Mouse (Mus musculus) megakaryocyte progenitor cell, adult 5-6 weeks (primary cell): Measurements from ENCODE around the gene Zfp626. TPM values are rescaled to one million over a fixed set of nuclear protein-coding genes. Genes with fewer than 3 reads are reported as not detected.
A peak's percentile ranks its signal among the peaks of the same experiment; 100 is the strongest.
"Not testable (repeated sequence)": the region's sequence is repeated elsewhere in the genome, so short reads cannot be mapped to it uniquely, and the experiment has no call there.

ENCODE experiments used
- ATAC-seq: replicated peaks from 2 replicates; pipeline ENCODE4 v1.8.0; 2016; ENCODE audit warnings: mild to moderate bottlenecking, moderate TSS enrichment, inconsistent platforms; ENCODE audit not compliant: poor library complexity
- total RNA-seq, 2 experiments: library from RNA; stranded (forward) in 1 of 2; stranded (reverse) in 1 of 2; fragments of 157-497, 149-512 nt in 1 of 2; fragments of 200-1000 nt in 1 of 2; gene quantifications; 2 replicates each; pipeline versions ENCODE4 v1.2.3 to v1.2.4; 2015 to 2017

The Zfp626 gene
- total RNA-seq (2015) (6.1 and 6.3 TPM in 2 replicates), total RNA-seq (2017) (6.4 and 6.7 TPM in 2 replicates)

DNA sequence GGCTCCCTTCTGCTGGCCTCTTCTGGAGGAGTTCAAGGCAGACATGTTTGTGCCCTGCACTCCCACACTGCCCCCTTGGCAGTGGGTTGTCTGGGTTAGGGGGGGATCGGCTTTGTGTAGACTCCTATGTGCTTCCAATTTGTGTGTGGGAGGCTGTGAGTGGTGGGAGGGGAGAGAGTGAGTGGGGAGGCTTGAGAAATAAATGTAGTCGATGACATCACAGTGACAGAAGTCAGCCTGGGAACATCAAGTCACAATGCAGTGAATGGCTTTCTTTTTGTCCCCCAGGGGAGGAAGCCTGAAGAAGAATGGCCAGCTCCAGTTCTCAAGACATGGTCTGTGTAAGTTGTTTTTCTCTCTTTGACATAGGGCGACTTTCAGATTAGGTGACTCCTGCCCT, at the start of gene Zfp626:
TSS of gene Zfp626 (plus strand) at position 301 of the 400 bp plus-strand sequence.
- not testable (repeated sequence) for ATAC-seq

DNA sequence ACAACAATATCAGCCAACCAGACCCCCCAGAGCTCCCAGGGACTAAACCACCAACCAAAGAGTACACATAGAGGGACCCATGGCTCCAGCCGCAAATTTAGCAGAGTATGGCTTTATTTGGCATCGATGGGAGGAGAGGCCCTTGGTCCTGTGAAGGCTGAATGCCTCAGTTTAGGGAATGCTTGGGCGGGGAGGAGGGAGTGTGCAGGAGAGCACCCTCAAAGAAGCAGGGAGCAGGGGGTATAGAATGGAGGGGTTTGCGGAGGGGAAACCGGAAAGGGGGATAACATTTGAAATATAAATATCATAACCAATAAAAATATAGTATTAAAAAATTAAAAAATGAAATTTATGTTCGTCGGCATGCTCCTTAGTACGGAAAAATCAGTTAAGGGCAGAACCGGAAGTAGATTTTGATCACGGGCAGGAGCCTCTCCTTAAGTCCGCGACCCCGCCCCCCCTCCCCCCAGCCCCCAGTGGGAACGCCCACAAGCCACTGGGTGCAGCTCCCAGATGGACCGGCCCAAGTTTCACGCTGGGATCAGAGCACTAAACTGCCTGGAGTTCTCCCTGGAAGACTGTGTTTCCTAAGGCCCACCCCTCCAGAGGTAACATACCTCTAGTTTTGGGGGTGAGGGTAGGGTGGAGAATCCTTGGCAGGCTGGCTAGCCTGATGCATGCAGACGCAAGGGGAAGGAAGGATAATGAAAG, 41.7 kb upstream of the Zfp626 start:
- ATAC-seq: no peak

DNA sequence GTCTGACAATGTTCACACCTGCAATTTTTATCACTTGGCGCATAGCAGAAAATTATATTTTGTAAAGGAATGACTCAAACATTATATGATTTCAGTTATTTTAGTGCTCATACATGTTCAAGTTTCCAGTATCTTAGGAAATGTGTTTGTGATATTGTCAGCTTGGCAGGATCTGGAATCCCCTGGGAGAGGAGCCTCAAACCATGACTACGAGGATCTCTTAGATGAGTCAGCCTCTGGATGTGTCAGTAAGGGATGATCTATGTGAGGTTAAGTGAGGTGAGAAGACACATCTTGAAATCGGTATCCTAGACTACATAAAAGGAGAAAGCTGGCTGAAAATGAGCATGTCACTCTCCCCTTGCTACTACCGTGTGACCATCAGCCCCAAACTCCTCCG, 17.7 kb upstream of the Zfp626 start:
- no peak for ATAC-seq

DNA sequence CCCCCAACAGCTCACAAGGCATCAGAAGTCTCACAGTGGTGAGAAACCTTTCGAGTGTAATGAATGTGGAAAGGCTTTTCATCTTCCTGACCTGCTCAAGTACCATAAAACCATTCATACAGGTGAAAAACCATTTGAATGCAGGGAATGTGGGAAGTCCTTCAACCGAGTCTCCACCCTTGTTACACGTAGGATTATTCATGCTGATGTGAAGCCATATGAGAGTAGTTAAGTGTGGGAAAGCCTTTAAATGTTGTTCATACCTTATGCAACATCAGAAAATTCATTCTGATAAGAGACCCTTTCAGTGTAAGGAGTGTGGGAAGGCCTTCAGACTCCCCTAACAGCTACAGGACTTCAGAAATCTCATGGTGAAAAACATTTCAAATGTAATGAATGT, 13.1 kb upstream of the Zfp626 start:
- not testable (repeated sequence) for ATAC-seq

DNA sequence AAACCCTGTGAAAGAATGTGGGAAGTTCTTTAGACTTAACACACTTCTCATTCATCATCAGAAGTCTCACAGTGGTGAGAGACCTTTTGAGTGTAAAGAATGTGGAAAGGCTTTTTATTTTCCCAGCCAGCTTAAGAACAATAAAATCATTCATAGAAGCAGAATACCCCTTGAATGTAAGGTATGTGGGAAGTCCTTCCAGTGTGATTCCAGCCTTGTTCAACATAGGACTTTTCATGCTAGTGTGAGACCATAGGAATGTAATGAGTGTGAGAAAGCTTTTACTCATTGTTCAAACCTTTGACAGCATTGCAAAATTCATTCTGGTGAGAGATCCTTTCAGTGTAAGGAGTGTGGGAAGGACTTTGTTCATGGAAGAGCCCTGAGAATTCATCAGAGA, 12.4 kb upstream of the Zfp626 start:
- ATAC-seq: no peak

DNA sequence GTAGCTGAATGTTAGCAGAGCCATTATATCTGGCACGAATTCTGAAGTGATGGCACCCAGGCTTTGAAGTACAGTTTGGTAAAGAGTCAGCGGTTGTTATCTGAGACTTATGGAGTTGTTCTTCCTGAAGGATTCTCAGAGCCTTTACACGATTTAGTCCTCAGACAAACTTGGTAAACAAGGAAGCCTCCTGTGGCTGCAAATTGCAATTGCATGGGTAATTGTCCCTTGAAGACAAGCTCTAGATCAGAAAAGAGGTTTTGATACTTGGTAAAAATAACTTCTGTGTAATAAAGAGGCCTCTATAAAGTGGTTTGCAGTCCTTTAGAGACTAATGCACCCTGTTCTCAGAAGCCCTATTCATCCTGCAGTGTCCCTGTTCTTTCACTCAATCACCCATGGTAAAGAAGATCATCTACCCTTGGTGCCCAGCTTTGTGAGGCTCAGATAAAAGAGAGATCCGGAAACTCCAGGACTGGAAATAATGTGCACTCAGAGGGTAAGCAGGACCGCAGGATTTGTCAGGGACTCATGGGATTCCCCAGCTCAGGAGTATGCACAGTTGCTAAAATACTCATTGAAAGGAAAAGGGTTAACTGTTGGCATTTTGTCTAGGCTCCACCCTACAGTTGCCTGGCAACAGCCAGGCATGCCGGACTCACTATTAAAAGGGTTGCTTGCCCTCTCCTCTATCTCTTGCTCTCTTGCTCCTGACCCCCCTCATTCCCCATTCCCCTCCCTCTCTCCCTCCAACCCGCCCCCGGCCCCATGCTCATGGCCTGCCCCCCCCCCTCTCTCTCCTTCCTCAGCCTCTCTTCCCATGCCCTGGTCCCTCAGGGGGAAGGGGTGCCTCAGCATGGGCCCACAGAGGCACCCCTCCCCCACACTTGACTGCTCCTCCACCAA, 8.8 kb upstream of the Zfp626 start:
- ATAC-seq: no peak

DNA sequence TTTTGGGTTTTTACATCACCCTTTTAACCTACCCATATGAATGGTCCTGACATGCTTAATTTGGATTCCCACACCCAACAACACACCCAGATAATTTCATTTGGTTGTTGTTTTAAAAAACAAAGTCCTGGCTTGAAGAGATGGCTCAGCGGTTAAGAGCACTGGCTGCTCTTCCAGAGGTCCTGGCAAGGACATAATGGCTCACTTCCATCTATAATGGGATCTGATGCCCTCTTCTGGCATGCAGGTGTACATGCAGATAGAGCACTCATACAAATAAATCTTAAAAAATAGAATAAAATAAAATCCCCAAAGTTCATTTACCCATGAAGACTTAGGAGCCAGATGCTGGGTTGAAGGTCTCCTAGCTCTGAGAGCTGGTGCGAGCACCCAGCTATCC, 5.9 kb upstream of the Zfp626 start:
- ATAC-seq: no peak

DNA sequence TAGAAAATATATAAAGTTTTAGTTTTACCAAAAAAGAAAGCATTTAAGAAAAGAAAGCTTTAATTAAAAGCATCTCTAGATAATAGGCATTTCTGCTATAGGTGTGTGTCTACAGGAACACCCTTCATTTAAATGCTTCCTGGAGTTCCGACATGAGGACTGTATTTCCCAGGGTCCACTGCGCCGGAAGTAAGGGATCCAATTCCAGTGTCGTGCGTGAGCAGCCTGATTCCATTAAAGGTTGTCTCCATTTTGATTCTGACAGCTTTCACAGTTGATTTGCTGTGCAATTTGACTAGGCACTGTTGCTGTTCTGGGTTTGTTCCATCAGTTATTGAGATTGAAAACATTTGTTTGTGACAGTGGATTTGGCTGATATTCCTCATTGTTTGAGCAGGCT, 4.0 kb upstream of the Zfp626 start:
- ATAC-seq: no peak

DNA sequence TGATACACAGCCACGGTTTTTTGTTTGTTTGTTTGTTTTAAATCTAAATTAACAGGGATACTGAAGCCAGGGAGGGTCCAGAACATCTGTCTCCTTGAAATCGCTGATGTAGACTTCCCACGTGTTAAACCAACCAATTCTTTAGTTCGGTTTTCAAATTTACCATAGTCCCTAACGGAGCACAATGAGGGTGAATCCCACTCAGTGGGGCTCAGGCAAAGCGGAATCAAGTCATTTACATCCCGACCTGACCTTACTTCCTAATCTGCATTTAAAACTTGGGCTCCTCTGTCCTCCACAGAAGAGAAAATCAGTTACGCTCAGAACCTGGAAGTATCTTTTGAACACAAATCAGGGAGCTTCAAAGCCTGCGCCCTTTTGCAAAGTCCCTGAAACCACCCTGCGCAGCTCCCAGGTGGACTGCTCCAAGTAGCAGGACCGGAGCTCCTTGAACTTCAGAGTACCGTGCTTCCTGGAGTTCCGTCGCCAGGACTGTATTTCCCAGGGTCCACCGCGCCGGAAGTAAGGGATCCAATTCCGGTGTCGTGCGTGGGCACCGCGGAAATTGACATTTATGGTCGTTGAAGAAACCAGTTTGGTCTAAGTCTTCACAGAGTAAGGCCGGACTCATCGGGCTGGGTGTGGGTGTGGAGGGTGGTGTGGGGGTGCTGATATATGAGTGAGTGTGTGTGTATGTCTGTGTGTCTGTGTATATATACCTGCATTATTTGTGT, 2.5 kb upstream of the Zfp626 start:
- ATAC-seq: peak; percentile 94

DNA sequence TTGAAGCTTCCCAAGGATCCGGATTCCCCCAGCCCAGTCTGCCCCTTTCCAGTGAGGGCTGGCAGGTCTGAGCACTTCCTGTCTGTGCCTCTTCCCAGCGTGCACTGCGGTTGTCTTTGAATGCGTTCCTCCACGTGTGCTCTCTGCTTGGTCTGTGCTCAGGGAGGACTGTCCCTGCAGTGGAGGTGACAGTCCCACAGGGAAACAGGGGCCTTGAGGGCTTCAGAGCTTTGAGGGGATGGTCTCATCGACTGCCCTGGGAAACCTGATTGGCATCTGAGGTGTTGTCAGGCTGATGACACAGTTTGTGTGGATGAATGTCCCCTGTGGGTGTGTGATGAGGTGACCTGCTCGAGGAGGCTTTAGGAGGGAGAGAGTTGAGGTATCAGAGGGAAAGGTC, 309 bp downstream of the Zfp626 start:
- not testable (repeated sequence) for ATAC-seq

DNA sequence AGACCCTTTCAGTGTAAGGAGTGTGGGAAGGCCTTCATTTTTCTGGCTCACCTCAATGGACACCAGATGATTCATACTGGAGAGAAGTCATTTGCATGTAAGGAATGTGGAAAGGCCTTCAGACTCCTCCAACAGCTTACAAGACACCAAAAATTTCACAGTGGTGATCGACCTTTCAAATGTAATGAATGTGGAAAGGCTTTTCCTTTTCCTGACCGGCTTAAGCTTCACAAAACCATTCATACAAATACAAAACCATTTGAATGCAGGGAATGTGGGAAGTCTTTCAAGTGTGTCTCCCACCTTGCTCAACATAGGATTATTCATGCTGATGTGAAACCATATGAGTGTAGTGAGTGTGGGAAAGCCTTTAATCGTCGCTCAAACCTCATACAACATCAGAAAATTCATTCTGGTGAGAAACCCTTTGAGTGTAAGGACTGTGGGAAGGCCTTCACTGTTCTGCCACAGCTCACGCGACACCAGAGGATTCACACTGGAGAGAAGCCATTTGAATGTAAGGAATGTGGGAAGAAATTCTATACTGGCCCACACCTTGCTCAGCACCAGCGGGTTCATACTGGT, 11.6 kb downstream of the Zfp626 start:
- ATAC-seq: no peak

DNA sequence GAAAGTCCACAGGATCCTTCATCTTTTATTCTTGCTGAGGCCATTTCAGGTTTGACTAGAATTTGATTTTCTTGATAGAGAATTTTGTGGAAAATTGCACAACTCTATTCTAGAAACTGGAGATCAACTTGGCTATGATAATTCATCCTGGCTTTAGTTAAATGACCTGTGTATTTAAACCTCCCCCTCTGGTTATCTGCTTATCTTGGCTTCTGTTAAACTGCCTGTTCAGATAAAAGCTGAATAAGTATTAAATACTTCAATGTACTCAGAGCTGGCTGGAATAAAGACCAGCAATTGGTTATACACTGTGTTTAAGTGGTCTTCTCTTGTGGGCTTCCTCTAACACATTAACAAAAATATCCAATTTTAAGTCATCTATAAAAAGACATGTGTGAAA, 15.6 kb downstream of the Zfp626 start:
- ATAC-seq: no peak

DNA sequence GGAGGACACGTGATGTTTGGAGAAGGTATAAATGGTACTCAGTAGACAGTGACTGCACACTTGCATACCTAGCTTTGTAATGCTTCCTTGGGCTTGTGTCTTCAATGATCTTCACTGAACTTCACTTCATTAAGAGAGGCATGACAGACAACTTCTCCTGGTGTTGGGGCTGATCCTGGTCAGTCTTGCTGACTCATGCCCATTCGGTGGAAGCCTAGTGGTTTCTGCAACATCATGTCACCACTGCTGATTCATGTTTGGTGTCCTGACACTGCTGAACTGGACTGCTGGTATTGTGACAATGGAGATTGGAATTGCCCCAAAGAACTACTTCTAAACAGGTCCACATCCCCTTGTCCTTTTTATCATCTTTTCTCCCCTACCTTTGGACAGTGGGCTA, 27.1 kb downstream of the Zfp626 start:
- no peak for ATAC-seq

DNA sequence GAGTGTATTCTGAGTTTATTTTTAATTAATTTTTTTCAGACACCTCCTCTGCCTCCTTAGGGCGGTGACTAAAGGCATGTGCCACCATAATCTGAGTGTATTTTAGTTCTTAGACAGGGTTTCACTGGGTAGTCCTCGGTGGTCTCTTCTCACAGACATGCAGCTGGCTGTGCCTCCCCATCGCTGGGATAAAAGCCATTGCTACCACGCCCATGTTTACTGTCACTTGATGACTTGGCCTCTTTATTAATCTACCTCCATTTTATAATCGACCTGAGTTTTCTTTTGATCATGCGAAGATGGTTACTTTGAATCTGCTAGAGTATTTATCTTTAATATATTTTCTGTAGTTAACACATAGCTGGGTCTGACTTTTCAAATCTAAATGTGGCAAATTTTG, 30.9 kb downstream of the Zfp626 start:
- ATAC-seq: 0 out of 2 replicates have a peak, but pooled peaks have one; percentile 25

DNA sequence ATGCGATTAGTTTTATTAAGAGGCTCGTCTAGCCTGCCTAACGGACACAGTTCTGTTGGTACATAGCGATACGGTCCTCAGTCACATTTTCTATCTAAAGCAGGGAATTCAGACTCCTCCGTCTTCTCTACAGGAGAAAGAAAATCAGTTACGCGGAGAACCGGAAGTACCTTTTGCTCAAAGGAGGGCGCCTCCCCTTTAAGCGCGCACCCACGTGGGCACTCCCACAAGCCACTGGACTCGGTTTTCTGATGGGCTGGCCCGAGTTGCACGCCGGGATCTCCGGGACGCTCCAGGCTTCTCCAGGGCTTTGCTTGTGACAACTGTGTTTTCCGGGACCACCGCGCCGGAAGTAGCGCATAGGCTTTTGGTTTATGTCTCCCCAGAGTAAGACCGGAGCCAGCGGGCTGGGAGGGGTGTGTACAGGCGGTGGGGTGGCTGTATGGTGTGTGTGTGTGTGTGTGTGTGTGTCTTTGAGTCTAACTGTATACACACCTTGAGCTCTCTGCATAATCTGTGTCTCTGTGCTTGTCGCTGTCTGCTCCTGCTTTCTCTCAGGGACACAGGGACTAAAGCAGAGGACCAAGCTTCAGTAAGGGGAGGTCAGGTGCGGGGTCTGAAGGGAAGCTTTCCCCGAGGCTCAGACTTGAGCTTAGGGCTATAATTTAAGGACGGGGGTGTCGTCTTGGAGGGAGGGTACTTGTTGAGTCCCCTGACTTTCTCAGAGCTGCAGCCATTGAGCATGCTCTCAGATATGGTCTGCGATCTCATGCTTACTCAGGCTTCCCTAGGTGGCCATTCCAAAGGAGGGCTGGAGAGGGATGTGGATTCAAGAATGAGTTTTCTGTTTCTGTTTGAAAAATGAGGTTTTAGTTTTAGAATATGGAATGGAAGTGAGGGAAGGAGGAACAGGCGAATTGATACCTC, 31.6 kb downstream of the Zfp626 start, which contains the start of gene Zfp59:
TSS of gene Zfp59 (plus strand) at position 285 of the 927 bp plus-strand sequence.
- peak; percentile 98 for ATAC-seq

DNA sequence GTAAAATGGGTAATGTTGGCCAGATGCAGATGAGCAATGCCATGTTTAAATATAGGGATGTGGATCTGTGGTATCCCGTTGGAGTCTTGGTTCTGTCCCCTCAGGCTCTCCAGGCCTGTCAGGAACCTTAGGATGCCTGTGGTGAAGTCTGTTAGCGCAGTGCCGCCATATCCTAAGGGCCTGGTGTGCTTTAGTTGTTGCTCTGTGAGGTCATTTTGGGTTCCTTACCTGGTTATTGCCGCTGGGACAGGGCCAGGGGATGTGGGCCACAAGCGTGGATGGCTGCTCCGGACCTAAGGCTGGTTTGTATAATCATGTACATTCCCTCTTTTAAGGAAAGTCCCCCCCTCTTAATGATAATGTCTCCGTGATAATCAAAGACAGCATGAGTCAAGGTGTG, 32.6 kb downstream of the Zfp626 start:
- no peak for ATAC-seq

DNA sequence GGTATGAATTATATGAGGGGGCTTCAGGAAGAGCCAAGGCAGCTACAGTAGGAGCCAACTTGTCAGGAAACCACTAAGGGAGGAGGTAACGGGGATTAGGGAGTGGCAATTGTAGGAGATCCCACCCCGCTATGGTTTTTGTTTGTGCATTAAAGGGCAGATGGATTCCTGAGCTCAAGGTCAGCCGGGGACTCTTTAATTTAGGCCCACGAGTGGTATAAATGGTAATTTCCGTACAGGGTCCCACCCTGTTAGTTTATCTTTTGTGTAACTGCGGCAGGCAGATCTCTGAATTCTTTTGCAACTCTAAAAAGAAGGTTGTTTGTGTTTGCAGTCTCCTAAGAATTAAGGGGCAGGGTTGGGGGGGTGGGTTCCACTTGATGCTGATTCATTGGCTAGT, 33.1 kb downstream of the Zfp626 start:
- no peak for ATAC-seq

DNA sequence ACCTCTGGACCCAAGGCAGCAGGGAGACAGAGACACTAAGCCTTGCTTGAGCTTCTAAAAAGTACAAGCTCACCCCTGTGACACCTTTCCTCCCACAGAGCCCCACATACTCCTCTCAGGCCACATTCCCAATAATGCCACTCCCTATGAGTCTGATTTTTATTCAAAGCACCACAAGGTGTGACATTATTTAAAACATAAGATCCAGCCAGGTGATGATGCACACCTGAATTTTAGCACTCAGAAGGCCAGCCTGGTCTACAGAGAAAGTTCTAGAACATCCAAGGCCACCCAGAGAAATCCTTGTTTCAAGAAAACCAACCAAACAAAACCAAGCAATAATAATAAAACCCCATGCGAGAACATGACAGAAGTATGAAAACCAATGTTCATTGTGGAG, 50.2 kb downstream of the Zfp626 start, which contains the start of gene Zfp607a:
TSS of gene Zfp607a (plus strand) at position 301 of the 400 bp plus-strand sequence.
- ATAC-seq: no peak

DNA sequence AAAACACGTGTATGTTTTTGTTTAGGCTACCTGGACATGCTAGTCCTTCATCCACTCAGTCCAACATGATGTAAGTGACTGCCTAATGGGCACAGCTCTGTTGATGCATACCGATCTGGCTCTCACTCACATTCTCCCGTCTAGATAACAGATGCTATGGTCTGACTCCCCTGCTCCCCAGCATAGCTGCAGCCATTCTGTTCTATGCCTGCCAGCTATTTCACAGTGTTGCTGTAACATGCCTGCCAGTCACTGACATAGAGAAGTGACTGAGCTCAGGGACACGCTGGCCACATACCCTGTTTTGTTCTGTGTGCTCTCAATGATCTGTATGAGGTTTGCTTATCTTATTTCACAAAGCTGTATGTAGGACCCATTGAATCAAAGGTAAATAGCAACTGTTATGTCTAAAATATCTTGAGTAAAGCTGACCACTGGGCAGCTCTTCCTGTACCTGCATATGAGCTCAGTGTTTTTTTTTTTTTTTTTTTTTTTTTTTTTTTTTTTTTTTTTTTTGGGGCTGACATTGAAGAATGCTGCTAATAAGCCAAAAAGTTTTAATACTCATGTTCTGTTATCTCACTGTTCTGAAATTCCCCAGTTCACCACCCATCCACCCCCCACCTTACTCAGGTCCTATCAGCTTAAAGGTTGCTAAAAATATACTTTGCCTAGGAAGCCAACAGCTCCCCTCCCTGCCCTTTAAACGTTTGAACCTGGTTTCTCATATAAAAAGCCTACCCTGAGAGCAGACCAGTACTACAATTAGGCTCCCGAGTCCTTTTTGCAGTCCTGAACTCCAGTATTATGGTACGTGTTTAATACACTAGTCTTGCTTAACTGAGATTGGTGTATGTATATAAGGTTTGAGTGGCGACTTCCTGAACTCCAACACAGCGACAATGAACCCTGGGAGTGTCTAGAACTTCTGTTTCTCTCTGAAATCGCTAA, 52.6 kb downstream of the Zfp626 start:
- ATAC-seq: peak; percentile 54
